Mouse (Mus musculus) cerebellum, adult 8-10 months (tissue): ENCODE data around the gene Fam102b.

ENCODE experiments used
- DNase-seq: peaks from one replicate; pipeline ENCODE4 v3.0.0; 2022

Fam102b gene

DNA sequence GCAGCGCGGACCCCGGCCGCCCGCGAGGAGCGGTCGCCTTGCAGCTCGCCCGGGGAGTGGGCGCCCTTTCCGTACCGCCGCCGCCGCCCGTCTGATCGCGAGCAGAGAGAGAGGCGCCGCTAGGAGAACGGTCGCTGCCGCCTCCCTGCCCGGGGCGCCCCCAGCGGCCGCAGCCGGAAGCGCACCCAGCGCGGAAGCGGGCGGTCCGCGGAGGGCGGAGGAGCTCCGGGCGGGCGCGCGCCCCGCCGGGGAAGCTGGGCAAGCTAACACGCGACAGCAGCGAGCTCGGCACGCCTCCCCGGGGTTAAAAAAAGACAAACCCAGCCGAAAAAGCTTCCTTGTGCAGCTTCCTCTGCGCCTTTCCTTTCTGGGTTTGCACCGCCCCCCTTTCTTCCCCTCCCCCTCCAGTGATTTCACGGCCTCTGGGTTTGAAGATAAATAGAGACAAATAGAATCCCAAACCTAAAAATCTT lies at the start of gene Fam102b:
Fam102b (minus strand) TSS at position 93 of the 473 bp plus-strand sequence.
- DNase-seq = peak; percentile 82

DNA sequence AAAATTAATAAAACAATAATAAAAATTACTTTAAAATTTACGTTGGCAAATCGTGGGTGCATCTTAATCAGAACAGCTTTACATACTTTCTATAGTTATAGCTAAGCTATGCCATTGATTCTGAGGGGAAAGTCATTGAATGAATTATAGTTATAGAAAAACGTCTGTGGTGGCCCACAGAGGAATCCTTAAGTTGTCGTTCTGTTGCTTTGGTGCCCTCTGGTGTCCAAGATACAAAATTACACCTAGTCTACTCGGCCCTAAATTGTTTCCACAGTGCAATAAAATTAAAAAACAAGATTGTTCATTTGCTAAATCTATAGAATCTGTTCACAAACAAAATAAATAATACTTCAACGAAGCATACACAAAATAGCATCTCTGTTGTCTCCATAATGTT lies 35.6 kb upstream of the Fam102b start:
- DNase-seq = peak; percentile 38

DNA sequence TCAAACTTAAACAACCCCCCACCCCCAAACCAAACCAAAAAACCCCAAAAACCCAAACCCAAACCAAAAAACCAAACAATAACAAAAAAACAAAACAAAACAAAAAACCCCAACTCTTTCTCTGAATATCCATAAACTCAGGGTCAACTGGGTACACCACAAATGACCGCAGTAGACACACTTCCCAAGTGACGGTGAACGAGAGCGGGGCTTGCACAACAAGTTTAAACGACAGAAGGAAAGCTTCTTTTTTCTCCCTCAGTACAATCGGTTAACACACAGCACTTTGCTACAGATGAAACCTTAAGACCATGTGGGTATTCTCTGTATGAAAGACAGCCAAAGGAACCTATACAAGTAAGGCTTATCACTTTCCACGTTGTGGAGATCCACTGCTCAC lies 35.0 kb upstream of the Fam102b start:
- no peak for DNase-seq

DNA sequence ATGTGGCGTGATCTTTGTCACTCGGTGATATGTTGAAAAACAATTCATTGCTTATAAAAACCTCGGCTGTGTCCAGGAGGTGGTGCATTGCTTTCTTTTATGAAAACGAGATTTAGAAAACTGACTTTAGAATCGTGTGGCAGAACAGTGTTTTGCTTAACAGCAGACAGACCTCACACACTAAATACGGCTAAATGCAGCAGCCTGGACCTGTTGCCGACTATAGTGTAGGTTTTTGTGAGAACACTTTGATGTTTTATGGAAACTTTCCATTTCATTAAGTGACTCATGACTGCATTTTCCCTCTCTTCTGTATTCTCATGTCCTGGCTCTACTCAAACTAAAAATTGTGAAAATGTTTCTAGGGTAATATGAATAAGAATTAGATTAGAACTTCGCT lies 32.5 kb upstream of the Fam102b start:
- no peak for DNase-seq

DNA sequence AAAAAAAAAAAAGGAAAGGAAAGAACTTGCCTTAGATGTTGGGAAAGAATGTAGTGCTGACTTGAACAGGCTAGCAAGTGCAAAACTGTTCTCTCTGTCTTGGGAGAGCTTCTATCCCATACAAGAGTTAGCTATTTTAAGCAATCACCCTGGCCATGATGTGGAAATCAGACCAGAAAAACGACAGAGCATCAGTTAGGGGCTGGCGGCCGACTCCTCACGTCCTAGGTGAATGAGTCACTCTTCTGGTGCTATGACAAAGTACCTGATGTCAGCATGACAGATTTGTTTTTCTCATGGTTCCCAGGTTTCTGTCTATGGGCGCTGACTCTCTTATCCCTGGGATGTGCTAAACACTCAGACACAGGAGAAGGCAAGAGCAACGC lies 24.5 kb upstream of the Fam102b start:
- no peak for DNase-seq

DNA sequence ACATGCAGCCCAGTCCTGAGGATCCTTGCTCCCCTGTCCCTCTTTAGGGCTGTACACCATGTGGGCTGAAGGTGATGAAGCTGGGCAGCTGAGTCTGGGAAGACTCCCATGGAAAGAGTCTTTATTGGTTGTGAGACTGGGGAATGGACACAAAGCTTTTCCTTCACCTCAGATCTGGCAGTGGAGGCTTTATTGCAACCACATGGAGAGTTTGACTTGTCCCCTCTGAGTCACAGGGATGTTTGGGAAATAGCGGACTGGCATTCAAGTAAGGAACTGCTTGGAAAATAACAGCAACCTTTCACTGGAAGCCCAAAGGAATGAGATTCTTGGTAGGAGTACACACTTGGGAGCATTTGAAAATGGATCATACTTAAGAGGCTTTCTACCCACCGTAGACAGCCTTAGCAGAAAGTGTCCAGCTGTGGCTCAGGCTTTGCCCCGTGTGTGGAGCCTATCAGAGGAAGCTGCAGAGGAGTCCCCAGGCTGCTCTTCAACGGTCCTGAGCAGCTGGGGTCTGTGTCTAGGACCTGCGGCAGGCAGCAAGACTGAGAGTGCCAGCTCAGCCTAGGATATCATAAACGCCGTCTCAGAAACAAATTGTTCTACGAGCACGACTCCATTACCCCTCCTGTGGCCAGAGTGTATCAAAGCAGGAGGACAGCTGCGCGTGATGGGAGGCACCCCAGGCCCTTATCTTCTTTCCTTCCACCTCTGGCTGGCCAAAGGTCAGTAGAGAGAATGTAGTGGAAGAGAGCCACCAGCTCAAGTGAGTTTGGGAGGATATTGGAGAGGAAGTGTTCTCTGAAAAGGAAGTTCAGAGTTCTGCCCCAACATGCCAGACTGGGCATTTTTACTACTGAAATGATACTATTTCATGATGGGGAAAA lies 23.9 kb upstream of the Fam102b start:
- DNase-seq = no peak

DNA sequence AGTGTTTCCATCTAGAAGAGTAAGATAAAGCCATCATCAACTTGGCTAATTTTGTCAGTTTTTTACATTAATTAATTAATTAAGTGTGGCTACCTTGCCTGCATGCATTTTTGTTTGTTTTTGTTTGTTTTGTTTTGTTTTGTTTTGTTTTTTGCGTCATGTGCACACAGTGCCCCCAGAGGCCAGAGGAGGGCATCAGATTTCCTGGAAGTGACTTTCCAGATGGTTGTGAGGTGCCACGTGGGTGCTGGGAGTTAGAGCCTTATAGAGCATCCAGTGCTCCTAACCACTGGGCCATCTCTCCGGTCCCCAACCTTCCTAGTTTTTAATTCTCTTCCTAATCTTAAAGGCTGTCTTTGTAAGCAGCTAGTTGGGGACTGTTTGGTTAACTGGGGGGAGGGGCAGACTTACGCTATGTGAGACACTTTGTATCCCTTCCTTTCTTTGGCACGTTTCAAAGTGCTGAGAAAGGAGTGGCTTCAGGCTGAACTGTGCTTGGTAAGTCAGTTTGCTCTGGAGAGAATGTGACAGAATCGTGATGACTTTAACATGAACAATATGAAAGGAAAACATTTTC lies 20.4 kb upstream of the Fam102b start:
- no peak for DNase-seq

DNA sequence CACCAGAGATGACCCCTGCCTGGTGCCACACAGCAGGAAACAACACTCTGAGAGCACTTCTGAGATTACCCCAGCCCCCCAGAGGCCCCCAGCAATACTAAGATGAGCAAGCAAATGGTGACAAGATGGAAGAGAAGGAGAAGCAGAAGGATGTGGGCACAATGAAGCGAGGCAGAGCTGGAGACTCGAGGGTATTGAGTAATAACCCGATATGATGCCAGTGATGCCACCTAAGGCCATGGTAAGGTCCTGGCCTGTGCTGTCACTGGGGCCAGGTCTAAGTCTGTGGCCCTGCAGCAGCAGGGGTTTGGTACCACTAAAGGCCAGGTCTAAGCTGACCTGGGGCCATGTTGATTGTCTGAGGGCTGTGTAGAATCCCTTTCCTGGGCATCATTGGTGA lies 19.0 kb upstream of the Fam102b start:
- DNase-seq = no peak

DNA sequence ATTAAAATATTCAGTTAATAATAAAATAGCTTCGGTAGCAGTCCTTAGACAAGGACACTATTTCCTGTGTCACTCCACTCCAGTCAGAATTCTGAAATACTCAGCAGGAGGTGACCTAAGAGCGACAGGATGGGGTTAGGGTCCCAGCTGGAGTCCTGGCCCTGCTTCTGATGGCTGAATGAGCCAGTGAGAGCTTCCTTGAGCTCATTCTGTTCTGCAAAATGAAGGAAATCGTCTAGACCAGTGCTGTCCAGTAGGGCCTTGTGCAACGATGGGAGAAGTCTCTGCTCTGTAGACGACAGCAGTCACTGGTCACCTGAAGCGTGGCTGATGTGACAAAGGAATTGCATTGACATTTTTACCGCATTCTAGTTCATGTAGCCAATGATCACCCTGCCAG lies 16.0 kb upstream of the Fam102b start:
- no peak for DNase-seq

DNA sequence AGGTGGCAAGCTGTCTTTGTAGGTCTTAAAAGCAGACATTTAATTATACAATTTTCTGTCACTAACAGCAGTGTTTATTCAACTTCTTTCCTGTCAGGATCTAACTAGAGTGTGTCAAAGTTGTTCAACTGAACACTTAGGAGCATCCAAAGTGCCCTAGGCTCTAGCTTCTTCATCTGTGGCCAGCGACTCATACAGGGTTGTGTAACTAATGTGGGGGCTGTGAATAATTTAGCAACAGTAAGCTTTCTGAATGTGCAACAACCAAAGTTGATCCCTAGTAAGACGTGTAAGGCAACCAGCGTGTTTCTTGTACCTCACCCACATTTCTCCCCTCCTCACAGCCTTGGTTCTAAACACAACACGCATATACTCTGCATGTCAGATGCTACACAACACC lies 13.5 kb upstream of the Fam102b start:
- no peak for DNase-seq

DNA sequence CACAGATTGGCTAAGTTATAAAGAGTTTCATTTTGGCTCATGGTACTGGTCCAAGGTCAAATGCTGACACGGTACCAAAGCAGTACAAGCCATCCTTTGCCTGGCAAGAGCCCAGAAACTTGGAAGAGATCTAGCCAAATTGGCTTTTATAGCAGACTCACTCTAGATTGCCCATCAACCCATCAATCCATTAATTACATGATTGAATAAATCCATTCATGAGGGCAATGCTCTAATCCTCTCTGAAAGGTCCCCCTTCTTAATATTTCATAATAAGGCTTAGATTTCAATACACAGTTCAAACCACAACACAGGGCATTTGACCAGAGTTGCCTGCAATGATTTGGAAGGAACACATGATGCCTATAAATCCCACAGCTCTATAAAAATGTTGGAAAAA lies 7.0 kb upstream of the Fam102b start:
- DNase-seq = no peak

DNA sequence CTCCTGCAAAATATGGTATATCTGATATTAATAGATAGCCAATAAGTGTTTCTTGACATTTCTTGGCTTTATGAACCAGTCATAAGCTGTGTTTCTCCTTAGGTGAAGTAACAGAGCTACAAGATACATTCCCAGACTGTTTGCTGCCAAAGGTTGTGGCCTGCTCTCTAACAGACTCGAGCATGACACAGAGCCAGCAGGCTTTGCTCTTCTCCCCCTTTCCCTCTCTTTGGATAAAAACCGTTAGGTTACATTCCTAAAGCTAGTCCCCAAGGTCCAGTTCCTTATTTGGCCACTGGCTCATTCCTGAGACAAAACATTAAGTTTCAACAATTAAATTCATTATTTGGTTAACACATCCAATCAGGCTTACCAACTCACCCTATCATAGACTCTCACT lies 4.9 kb upstream of the Fam102b start:
- DNase-seq = no peak

DNA sequence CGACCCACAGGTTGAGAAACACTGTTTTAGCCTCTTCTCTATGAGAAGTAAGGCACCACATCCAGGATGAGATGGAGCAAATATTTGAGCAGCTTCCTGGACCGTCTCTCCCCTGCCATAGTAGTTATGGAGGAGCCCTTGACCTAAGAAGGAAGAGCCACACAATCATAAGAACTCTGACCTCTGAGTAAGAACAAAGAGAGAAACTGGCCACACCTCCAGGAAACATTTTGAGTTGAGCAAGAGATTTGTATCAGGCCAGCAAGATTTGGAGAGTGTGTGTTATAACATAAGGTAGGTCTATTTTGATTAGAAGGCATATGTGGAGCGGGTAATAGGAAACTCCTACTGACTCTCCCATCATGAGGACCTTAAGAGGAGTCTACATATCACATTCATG lies 4.2 kb upstream of the Fam102b start:
- no peak for DNase-seq

DNA sequence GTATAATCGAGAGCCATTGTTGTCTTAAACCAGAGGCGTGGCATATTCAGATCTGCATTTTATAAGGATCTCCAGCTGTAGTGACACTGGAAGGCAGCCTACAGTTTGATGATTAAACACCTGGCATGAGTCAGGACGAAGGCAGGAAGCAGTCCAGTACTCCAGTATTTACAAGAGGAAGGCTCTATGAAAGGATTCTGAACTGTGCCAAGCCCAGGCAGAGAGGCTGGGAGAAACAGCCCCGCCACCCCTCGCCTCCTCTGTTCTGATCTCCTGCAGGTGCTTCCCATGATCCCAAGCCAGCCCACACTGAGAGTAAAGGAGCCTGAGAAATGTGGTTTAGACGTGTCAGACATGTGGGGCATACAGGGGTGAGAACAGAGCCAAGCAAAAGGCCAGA lies 3.4 kb upstream of the Fam102b start:
- no peak for DNase-seq

DNA sequence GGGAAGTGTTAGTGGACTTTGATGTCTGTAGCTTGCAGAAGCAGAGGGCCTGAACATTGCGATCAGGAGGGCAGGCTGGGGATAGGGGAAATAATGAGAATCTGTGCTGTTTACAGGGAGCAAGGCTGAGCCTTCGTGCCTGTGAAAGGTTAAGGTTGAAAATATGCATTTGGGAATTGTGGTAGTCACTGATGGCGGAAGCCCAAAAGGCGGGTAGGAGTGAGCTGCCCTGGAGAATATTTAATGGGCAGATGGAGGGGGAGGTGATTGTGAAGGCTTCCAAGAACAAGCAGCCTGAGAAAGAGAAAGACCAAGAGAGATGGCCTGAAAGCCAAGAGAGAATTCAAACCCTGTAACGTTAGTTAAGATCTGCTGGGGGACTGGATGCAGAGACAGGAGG lies 2.3 kb upstream of the Fam102b start:
- no peak for DNase-seq

DNA sequence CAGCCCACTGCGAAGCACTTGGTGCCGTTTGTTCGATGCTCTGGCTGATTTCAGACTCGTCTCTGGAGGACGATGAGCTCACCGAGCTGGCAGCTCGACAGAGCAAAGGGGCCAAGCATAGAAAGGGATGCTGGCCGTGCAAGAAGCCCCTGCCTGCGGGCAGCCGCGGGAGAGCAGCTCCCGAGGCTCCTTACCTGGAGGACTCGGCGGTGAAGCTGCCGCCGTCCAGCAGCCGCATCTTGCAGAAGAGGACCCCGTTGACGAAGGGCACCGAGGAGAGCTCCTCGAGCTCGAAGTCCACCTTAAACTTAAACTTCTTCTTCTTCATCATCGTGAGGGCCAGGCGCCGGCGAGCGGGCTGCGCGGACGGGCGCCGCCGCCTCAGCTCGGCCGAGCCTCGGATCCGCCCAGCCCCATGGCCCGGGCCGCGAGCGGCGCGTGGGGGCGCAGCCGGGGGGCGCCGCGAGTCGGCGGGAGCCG lies 376 bp downstream of the Fam102b start:
- DNase-seq = no peak

DNA sequence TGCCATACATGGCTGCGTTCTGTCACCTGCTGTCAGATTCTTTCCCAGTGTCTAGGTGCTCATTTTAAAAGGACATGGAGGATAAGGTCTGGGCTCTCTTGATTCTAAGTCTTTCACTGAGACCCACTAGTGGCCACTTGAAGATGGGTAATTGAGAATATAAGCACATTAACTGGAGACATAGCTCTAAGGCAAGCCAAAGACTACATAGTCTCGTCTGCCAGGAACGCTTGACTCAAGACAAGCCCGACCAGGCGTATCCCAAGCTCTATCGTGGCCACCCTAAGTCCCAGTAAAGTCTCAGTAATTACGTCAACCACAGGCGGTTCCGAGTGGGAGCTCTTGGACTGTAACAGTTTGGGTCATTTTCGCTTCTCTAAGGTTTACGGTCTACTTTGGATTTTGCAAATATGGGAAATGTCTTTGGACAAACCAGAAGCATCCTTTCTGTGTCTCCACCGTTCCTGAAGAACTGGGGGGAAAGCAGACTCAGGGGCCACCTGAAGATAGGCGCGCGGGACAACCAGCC lies 881 bp downstream of the Fam102b start:
- DNase-seq = peak; percentile 20

DNA sequence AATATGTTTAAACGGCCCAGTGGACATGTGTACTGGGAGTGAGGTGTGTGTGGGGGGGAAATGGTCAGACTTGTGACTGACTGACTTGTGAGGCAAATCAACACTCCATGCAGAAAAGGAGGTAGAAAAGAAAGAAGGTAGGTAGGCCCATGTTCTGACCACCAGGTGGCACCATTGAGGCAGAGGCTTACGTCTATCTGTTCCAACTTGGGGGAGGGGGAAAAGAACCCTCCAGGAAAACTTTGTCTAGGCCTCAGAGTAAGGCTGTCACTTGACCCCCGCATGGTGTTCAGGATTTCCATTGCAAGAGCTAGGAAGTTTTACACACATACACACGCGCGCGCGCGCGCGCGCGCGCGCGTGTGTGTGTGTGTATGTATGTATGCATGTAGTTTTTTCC lies 1.8 kb downstream of the Fam102b start:
- peak; percentile 65 for DNase-seq

DNA sequence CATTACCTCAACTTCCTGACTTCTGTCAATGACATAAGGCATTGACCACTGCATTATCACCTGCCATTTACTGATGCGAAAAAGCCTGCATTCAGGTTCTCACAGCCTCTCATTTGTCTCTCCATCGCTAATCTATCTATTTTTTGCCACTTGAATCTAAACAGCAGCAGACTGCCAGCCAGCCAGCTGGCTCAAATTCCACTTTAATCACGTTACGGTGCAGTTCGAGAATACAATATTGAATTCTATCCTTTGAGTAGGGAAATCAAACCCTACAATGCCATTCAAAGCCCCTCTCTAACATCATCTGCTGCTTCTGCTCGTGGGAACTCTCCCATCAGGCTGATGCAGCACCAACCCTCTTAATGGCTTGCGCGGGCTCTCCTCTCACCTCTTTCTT lies 4.3 kb downstream of the Fam102b start:
- no peak for DNase-seq

DNA sequence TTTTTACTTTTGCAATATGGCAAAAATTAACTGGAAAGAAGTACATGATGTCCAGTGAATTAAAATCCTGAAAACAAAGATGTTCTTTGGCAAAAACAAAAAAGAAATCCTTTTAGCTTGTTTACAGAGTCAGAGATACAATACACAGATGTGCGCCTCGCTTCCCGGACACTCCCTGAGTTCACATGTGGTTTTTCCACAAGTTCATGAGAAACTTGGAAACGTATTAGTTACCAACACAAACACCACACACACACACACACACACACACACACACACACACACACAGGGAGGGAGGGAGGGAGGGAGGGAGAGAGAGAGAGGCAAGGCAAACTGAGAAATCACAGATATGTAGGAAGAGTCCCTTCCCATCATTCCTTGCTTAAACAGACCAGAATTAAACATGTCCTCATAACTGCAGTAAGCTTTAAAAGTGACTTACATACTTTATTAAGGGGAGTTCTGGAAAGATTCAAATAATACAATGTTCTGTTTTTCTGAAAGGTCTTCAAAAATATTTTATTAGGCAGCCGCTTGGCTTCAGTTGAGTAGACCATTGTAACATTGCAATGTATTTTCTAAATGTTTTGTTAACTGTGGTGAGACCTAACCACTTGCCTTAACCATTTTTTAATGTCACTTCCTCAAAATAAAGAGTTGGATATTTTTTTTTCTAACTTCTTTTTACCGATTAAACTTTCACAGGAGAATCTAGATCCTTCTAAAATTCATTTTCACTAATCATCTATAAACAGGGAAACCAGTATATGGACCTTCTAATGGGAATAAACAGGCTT lies 5.5 kb downstream of the Fam102b start:
- no peak for DNase-seq

DNA sequence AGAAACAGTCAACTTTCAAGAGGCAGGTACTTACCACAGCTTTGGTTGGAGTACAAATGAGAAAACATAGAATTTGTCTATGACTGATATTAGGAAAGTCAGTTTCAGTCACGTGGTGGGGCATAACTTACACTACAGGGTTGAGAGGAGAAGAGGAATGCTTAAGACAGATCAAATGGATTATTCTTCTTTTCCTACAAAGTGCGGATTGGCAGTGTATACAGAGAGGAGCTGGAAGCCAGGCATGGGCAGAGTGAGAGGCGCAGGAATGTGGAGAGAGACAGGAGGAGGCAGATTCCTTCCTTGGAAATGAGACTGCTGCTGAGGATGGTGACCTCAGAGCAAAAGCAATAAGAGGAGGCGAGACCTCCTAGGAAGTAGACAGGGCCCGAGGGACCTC lies 9.1 kb downstream of the Fam102b start:
- DNase-seq = no peak

DNA sequence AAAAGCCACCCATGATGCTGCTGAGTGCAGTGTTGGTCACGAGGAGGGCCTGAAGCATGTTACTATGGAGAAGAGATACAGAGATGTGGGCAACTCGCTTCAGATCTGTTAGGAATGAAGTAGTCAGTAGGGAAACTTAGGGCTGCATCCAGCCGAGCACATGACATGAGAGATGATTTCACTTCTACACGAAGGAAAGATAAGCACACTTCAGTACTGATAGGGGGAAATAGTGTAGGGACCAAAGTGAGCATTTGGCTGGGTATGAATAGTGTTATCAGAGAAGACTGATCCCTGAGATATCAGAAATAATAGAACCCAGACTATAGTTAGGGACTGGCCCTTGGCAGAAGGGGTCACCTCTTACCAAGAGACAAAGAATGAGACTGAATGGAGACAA lies 14.8 kb downstream of the Fam102b start:
- DNase-seq = no peak

DNA sequence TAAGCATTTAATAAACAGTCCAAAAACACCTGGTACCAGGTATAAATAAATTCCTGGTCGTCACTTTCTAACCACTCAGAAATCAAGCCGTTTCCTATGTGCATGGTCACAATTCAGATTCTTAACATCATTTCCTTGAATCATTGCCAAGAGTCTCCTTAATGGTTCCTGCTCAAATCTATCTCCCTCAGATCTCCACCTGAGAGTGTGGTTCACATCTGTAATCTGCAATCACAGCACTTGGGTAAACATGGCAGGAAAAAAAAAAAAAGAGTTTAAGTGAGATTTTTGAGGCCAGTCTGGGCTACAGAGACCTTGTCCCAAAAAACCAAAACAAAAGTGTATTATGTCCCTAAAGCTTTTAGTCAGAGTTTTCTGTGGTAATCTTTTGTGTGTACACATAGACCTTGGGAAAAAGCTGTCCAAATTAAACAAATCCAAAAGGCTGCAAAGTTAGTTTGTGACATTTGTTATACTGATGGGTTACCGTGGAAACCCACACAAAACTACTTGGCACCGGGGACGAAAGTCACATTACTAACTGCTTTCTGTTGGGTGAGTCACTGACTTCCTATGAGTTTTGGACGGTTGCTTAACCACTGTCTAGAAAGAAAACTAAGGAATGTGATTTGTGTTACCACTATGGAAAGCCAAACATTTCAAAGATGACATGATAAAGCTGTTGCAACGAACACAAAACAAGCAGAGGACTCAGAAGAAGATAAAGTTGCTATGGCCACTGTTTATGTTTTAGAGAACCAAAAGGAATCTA lies 16.7 kb downstream of the Fam102b start:
- no peak for DNase-seq
